Mouse (Mus musculus): ENCODE data around the gene Zfp61. TPM values are rescaled to one million over a fixed set of nuclear protein-coding genes. Genes with fewer than 3 reads are reported as not detected.

Gene Zfp61
- polyA plus RNA-seq, 1 experiment from 2014 or later: 43.9 TPM

Small RNAs within 50 kb of the gene (microRNA-seq; reads per million reads assigned to microRNA genes)
- not detected for gene Gm27592

Other genes starting within 250 kb of the Zfp61 start
- not detected in 2 replicates for gene Vmn1r183, start 248.0 kb downstream of the Zfp61 start, polyA plus RNA-seq (2015; fragmentation: Nextera tagmentation; extraction: Ambion mirVana)
- gene Zfp180, start 219.3 kb downstream of the Zfp61 start, polyA plus RNA-seq (2015; fragmentation: Nextera tagmentation; extraction: Ambion mirVana): 21.1 and 23.3 TPM in 2 replicates
- 6.3 and 6.9 TPM in 2 replicates for gene Zfp112, start 188.9 kb downstream of the Zfp61 start, polyA plus RNA-seq (2015; fragmentation: Nextera tagmentation; extraction: Ambion mirVana)
- gene Zfp235, start 167.1 kb downstream of the Zfp61 start, polyA plus RNA-seq (2015; fragmentation: Nextera tagmentation; extraction: Ambion mirVana): 17.9 and 18.3 TPM in 2 replicates
- 5.7 and 6.8 TPM in 2 replicates for gene Zfp114, start 126.2 kb downstream of the Zfp61 start, polyA plus RNA-seq (2015; fragmentation: Nextera tagmentation; extraction: Ambion mirVana)
- gene Zfp111, start 89.8 kb downstream of the Zfp61 start, polyA plus RNA-seq (2015; fragmentation: Nextera tagmentation; extraction: Ambion mirVana): 11.0 and 11.1 TPM in 2 replicates
- gene Zfp109, start 63.7 kb downstream of the Zfp61 start, polyA plus RNA-seq (2015; fragmentation: Nextera tagmentation; extraction: Ambion mirVana): 5.6 and 6.1 TPM in 2 replicates
- gene Zfp108, start 46.4 kb downstream of the Zfp61 start, polyA plus RNA-seq (2015; fragmentation: Nextera tagmentation; extraction: Ambion mirVana): 3.6 and 4.2 TPM in 2 replicates
- gene Zfp93, start 30.8 kb downstream of the Zfp61 start, polyA plus RNA-seq (2015; fragmentation: Nextera tagmentation; extraction: Ambion mirVana): 10.7 and 11.5 TPM in 2 replicates
- 11.3 and 12.1 TPM in 2 replicates for gene Zfp94, start 15.4 kb upstream of the Zfp61 start, polyA plus RNA-seq (2015; fragmentation: Nextera tagmentation; extraction: Ambion mirVana)
- gene Tescl, start 32.7 kb upstream of the Zfp61 start, polyA plus RNA-seq (2015; fragmentation: Nextera tagmentation; extraction: Ambion mirVana): 0.43 TPM in 1 of 2 replicates, not detected in the other
- 0.28 TPM in 1 of 2 replicates, not detected in the other for gene Lypd5, start 48.0 kb upstream of the Zfp61 start, polyA plus RNA-seq (2015; fragmentation: Nextera tagmentation; extraction: Ambion mirVana)
- 4.9 and 5.5 TPM in 2 replicates for gene Kcnn4, start 69.0 kb upstream of the Zfp61 start, polyA plus RNA-seq (2015; fragmentation: Nextera tagmentation; extraction: Ambion mirVana)
- gene Smg9, start 98.4 kb upstream of the Zfp61 start, polyA plus RNA-seq (2015; fragmentation: Nextera tagmentation; extraction: Ambion mirVana): 28.0 and 32.8 TPM in 2 replicates
- gene Irgc1, start 151.1 kb upstream of the Zfp61 start, polyA plus RNA-seq (2015; fragmentation: Nextera tagmentation; extraction: Ambion mirVana): not detected in 2 replicates
- 14.4 and 15.3 TPM in 2 replicates for gene Plaur, start 161.3 kb upstream of the Zfp61 start, polyA plus RNA-seq (2015; fragmentation: Nextera tagmentation; extraction: Ambion mirVana)
- 6.8 and 7.3 TPM in 2 replicates for gene Cadm4, start 180.8 kb upstream of the Zfp61 start, polyA plus RNA-seq (2015; fragmentation: Nextera tagmentation; extraction: Ambion mirVana)
- 61.6 and 66.6 TPM in 2 replicates for gene Zfp428, start 205.8 kb upstream of the Zfp61 start, polyA plus RNA-seq (2015; fragmentation: Nextera tagmentation; extraction: Ambion mirVana)
- 0.48 and 0.68 TPM in 2 replicates for gene AC161166.1, start 211.2 kb upstream of the Zfp61 start, polyA plus RNA-seq (2015; fragmentation: Nextera tagmentation; extraction: Ambion mirVana)
- 7.4 and 8.3 TPM in 2 replicates for gene Irgq, start 229.5 kb upstream of the Zfp61 start, polyA plus RNA-seq (2015; fragmentation: Nextera tagmentation; extraction: Ambion mirVana)
- gene Pinlyp, start 244.9 kb upstream of the Zfp61 start, polyA plus RNA-seq (2015; fragmentation: Nextera tagmentation; extraction: Ambion mirVana): 0.31 and 0.33 TPM in 2 replicates
- 117 and 137 TPM in 2 replicates for gene Xrcc1, start 245.1 kb upstream of the Zfp61 start, polyA plus RNA-seq (2015; fragmentation: Nextera tagmentation; extraction: Ambion mirVana)